Mouse (Mus musculus) limb, embryonic 14.5 days (tissue): ENCODE measurements at regions not wholly inside any gene's neighbourhood (a gene's known extent, or its start where the extent isn't known, plus 50 kb on each side); places are given as distances from the start of the nearest gene placed in this dataset.
"Not testable (repeated sequence)": the region's sequence is repeated elsewhere in the genome, so short reads cannot be mapped to it uniquely, and the experiment has no call there.

Experiments used
- ATAC-seq: fragments of 200-750 bp; cut with Nextera tagmentation; 2 replicates; pipeline ENCODE4 v1.8.0; 2017; ENCODE audit warnings: low read depth, moderate number of reproducible peaks, moderate TSS enrichment; ENCODE audit not compliant: low FRiP score
- DNase-seq: peaks from one replicate; pipeline ENCODE4 v3.0.0-alpha.2; 2015; ENCODE audit warnings: low spot score
- H3K27ac ChIP-seq: fragments of 300-500 bp; sonication (generic); replicated peaks from 2 replicates; pipeline ENCODE4 v1.5.1; 2014; ENCODE audit warnings: low read depth, mild to moderate bottlenecking, low read length, moderate library complexity, mixed read lengths
- H3K27me3 ChIP-seq: fragments of 300-500 bp; sonication (generic); 2 replicates; pipeline ENCODE4 v1.6.1; 2014; ENCODE audit warnings: low read length, mixed read lengths; ENCODE audit not compliant: control insufficient read depth, insufficient read depth
- H3K36me3 ChIP-seq: fragments of 300-500 bp; sonication (generic); 2 replicates; pipeline ENCODE4 v1.6.1; 2014; ENCODE audit warnings: mild to moderate bottlenecking, low read length, moderate library complexity, mixed read lengths; ENCODE audit not compliant: control insufficient read depth, insufficient read depth
- H3K4me1 ChIP-seq: fragments of 300-500 bp; sonication (generic); 2 replicates; pipeline ENCODE4 v1.6.1; 2014; ENCODE audit warnings: antibody characterized with exemption, low read length, mixed read lengths; ENCODE audit not compliant: control insufficient read depth, insufficient read depth
- H3K4me2 ChIP-seq: fragments of 300-500 bp; sonication (generic); replicated peaks from 2 replicates; pipeline ENCODE4 v1.6.1; 2014; ENCODE audit warnings: low read depth, mild to moderate bottlenecking, low read length, moderate library complexity; ENCODE audit not compliant: severe bottlenecking
- H3K4me3 ChIP-seq: fragments of 300-500 bp; sonication (generic); replicated peaks from 2 replicates; pipeline ENCODE4 v1.5.1; 2014; ENCODE audit warnings: low read length
- H3K9ac ChIP-seq: fragments of 300-500 bp; sonication (generic); 2 replicates; pipeline ENCODE4 v1.6.1; 2014; ENCODE audit warnings: mild to moderate bottlenecking, low read depth, low read length, moderate library complexity; ENCODE audit not compliant: severe bottlenecking
- H3K9me3 ChIP-seq: fragments of 300-500 bp; sonication (generic); 2 replicates; pipeline ENCODE4 v1.6.1; 2016; ENCODE audit warnings: low read length; ENCODE audit not compliant: control insufficient read depth
- POLR2A ChIP-seq: fragments of 200-500 bp; IDR thresholded peaks from 2 replicates; pipeline ENCODE4 v1.8.0; 2012; ENCODE audit warnings: inconsistent platforms, mild to moderate bottlenecking, moderate library complexity, borderline replicate concordance; ENCODE audit not compliant: insufficient read depth, insufficient read length; ENCODE audit errors: extremely low read depth
- WGBS: fragments of 180-500 bp; shearing (Covaris S2); extraction: QIAGEN DNeasy Blood & Tissue Kit; methylation state at CpG from one replicate; pipeline ENCODE4 v1.1.7; 2014; 5-methylcytosine and 5-hydroxymethylcytosine counted together

- ATAC-seq (no peak), DNase-seq (no peak)
- Histone ChIP-seq H3K4me2 (no peak overlapping the region), H3K27me3 (no peaks in the 10 kb centered on the region), H3K27ac (no peak overlapping the region), H3K36me3 (no peaks in the 10 kb centered on the region), H3K9me3 (no peaks in the 10 kb centered on the region), H3K4me3 (no peak overlapping the region), H3K9ac (no peak overlapping the region), H3K4me1 (no peaks in the 10 kb centered on the region)
- 77% methylated on average over 14 of the region's 14 CpGs for WGBS
- TF ChIP-seq POLR2A: no peak
Measured at GRCm38 (mm10) chr8:126867121-126867988, 78.3 kb downstream of the Tomm20 start.

- Histone ChIP-seq H3K27ac (no peak overlapping the region), H3K9ac (no peak overlapping the region), H3K36me3 (no peaks in the 10 kb centered on the region), H3K4me2 (no peak overlapping the region), H3K9me3 (no peaks in the 10 kb centered on the region), H3K4me1 (no peaks in the 10 kb centered on the region), H3K27me3 (no peaks in the 10 kb centered on the region), H3K4me3 (no peak overlapping the region)
- TF ChIP-seq POLR2A: no peak
- 89% methylated on average over 10 of the region's 10 CpGs for WGBS
- ATAC-seq: no peak
- no peak for DNase-seq
Measured at GRCm38 (mm10) chr8:126864314-126864948, 81.2 kb downstream of the Tomm20 start.

DNA sequence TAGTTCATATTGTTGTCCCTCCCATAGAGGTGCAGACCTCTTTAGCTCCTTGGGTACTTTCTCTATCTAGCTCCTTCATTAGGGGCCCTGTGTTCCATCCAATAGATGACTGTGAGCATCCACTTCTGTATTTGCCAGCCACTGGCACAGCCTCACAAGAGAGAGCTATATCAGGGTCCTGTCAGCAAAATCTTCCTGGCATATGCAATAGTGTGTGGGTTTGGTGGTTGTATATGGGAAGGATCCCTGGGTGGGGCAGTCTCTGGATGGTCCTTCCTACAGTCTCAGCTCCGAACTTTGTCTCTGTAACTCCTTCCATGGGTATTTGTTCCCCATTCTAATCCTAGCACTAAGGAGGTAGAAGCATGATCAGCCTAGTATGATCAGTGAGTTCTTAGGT, 82.0 kb downstream of the Tomm20 start:
- H3K4me1 ChIP-seq, H3K36me3 ChIP-seq, H3K4me3 ChIP-seq, H3K27ac ChIP-seq, H3K4me2 ChIP-seq, DNase-seq, H3K27me3 ChIP-seq, H3K9ac ChIP-seq, ATAC-seq, H3K9me3 ChIP-seq: not testable (repeated sequence)
- 91% methylated on average over 1 of the region's 1 CpGs for WGBS

DNA sequence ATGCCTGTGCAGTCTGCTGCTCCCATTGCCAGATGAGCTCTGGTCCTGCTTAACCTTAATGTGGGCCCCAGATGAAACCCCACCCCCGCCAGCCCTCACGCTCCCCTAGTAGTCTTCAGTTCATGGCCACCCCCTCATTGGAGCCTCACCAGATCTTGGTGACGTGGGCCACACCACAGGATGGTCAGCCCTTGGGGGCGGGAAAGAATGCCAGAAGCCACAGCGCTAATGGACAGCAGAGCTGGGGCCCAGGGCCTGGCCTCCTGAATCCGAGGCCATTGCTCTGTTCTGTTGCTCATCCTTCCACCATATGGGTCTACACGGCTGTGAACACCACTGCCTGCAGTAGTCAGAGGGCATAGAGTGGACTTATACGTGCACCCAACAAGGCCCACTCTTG, 83.9 kb downstream of the Tomm20 start:
- no peak for TF ChIP-seq POLR2A
- no peak overlapping the region for H3K4me3 ChIP-seq
- H3K27ac ChIP-seq: no peak overlapping the region
- 88% methylated on average over 8 of the region's 8 CpGs for WGBS
- H3K9me3 ChIP-seq: no peaks in the 10 kb centered on the region
- DNase-seq (no peak), ATAC-seq (no peak)
- no peaks in the 10 kb centered on the region for H3K36me3 ChIP-seq
- no peaks in the 10 kb centered on the region for H3K27me3 ChIP-seq
- H3K4me1 ChIP-seq: no peaks in the 10 kb centered on the region
- no peak overlapping the region for H3K9ac ChIP-seq
- no peak overlapping the region for H3K4me2 ChIP-seq

- no peak for DNase-seq
- Histone ChIP-seq H3K4me3 (no peak overlapping the region), H3K27ac (no peak overlapping the region), H3K9me3 (no peaks in the 10 kb centered on the region), H3K27me3 (no peaks in the 10 kb centered on the region), H3K4me2 (no peak overlapping the region), H3K36me3 (no peaks in the 10 kb centered on the region), H3K4me1 (no peaks in the 10 kb centered on the region), H3K9ac (no peak overlapping the region)
- WGBS: 87% methylated on average over 7 of the region's 7 CpGs
- no peak for ATAC-seq
- TF ChIP-seq POLR2A: no peak
Measured at GRCm38 (mm10) chr8:126860630-126861029, 85.0 kb downstream of the Tomm20 start.
